Mouse (Mus musculus) embryonic facial prominence, embryonic 14.5 days (tissue): ENCODE data around the gene Myo10. TPM values are rescaled to one million over a fixed set of nuclear protein-coding genes. Genes with fewer than 3 reads are reported as not detected.

Experiments
- ATAC-seq: fragments of 200-750 bp; cut with Nextera tagmentation; 2 replicates; pipeline ENCODE4 v1.8.0; 2017; ENCODE audit warnings: low read depth, moderate number of reproducible peaks, moderate TSS enrichment
- DNase-seq: peaks from one replicate; pipeline ENCODE4 v3.0.0-alpha.2; 2015; ENCODE audit warnings: low spot score
- H3K27ac ChIP-seq: fragments of 300-500 bp; sonication (generic); replicated peaks from 2 replicates; pipeline ENCODE4 v1.5.1; 2014; ENCODE audit warnings: low read depth, mild to moderate bottlenecking, low read length, moderate library complexity
- H3K27me3 ChIP-seq: fragments of 300-500 bp; sonication (generic); replicated peaks from 2 replicates; pipeline ENCODE4 v1.6.1; 2014; ENCODE audit warnings: low read length; ENCODE audit not compliant: control insufficient read depth, insufficient read depth
- H3K36me3 ChIP-seq: fragments of 300-500 bp; sonication (generic); 2 replicates; pipeline ENCODE4 v1.6.1; 2014; ENCODE audit warnings: low read length, mixed read lengths; ENCODE audit not compliant: control insufficient read depth, insufficient read depth
- H3K4me1 ChIP-seq: fragments of 300-500 bp; sonication (generic); 2 replicates; pipeline ENCODE4 v1.6.1; 2014; ENCODE audit warnings: antibody characterized with exemption, low read length; ENCODE audit not compliant: control insufficient read depth, insufficient read depth
- H3K4me2 ChIP-seq: fragments of 300-500 bp; sonication (generic); 2 replicates; pipeline ENCODE4 v1.6.1; 2014; ENCODE audit warnings: low read depth, mild to moderate bottlenecking, low read length, moderate library complexity, mixed read lengths
- H3K4me3 ChIP-seq: fragments of 300-500 bp; sonication (generic); 2 replicates; pipeline ENCODE4 v1.5.1; 2014; ENCODE audit warnings: low read depth, mild to moderate bottlenecking, low read length
- H3K9ac ChIP-seq: fragments of 300-500 bp; sonication (generic); 2 replicates; pipeline ENCODE4 v1.6.1; 2014; ENCODE audit warnings: low read depth, mild to moderate bottlenecking, low read length, moderate library complexity, mixed read lengths
- H3K9me3 ChIP-seq: fragments of 300-500 bp; sonication (generic); 2 replicates; pipeline ENCODE4 v1.6.1; 2016; ENCODE audit warnings: low read length; ENCODE audit not compliant: control insufficient read depth
- WGBS: fragments of 180-500 bp; shearing (Covaris S2); extraction: QIAGEN DNeasy Blood & Tissue Kit; methylation state at CpG from one replicate; pipeline ENCODE4 v1.1.7; 2014; 5-methylcytosine and 5-hydroxymethylcytosine counted together
- polyA plus RNA-seq: library from polyadenylated mRNA; unstranded; fragments of >200 nt; fragmentation: Nextera tagmentation; extraction: Ambion mirVana; gene quantifications from 2 replicates; pipeline ENCODE4 v1.2.1, GENCODE M21; 2014

Gene Myo10
- polyA plus RNA-seq, 1 experiment from 2014 or later, result 41.8 TPM

GRCm38 (mm10) chr15:25720263-25720662 is 97.9 kb downstream of the Myo10 start:
- Histone ChIP-seq H3K27ac (no peak overlapping the region), H3K4me2 (no peak overlapping the region), H3K36me3 (peaks cover 23% of the 10 kb centered on the region; the same call in 1 of the 2 replicates), H3K27me3 (no peaks in the 10 kb centered on the region), H3K9me3 (no peaks in the 10 kb centered on the region), H3K4me3 (no peak overlapping the region), H3K4me1 (peaks cover 12% of the 10 kb centered on the region; the same call in 1 of the 2 replicates), H3K9ac (no peak overlapping the region)
- ATAC-seq, result no peak
- DNase-seq, result no peak
- 89% methylated on average over 6 of the region's 6 CpGs for WGBS

- no peak overlapping the region for H3K9ac ChIP-seq
- no peak overlapping the region for H3K4me3 ChIP-seq
- 33% methylated on average over 12 of the region's 12 CpGs for WGBS
- H3K9me3 ChIP-seq, result no peaks in the 10 kb centered on the region
- peak overlapping the region; percentile 46 for H3K27ac ChIP-seq
- peaks cover 45% of the 10 kb centered on the region; the same call in 1 of the 2 replicates for H3K36me3 ChIP-seq
- H3K4me1 ChIP-seq, result peaks cover 12% of the 10 kb centered on the region; the same call in 1 of the 2 replicates
- peak; percentile 72 for DNase-seq
- no peaks in the 10 kb centered on the region for H3K27me3 ChIP-seq
- H3K4me2 ChIP-seq, result no peak overlapping the region
- peak; percentile 60 for ATAC-seq
These were observed 101.2 kb downstream of the Myo10 start for GRCm38 (mm10) chr15:25723281-25724113.

- Histone ChIP-seq H3K9me3 (no peaks in the 10 kb centered on the region), H3K27ac (no peak overlapping the region), H3K4me3 (no peak overlapping the region), H3K4me2 (no peak overlapping the region), H3K27me3 (no peaks in the 10 kb centered on the region), H3K9ac (no peak overlapping the region), H3K4me1 (peaks cover 12% of the 10 kb centered on the region; the same call in 1 of the 2 replicates), H3K36me3 (peaks cover 45% of the 10 kb centered on the region; the same call in 1 of the 2 replicates)
- DNase-seq, result no peak
- ATAC-seq, result no peak
- WGBS, result 86% methylated on average over 6 of the region's 6 CpGs
These were observed 102.2 kb downstream of the Myo10 start for GRCm38 (mm10) chr15:25724549-25724948.

- peaks cover 51% of the 10 kb centered on the region for H3K36me3 ChIP-seq
- WGBS, result 84% methylated on average over 5 of the region's 5 CpGs
- DNase-seq, result no peak
These were observed 104.5 kb downstream of the Myo10 start for GRCm38 (mm10) chr15:25726814-25727213.

DNA sequence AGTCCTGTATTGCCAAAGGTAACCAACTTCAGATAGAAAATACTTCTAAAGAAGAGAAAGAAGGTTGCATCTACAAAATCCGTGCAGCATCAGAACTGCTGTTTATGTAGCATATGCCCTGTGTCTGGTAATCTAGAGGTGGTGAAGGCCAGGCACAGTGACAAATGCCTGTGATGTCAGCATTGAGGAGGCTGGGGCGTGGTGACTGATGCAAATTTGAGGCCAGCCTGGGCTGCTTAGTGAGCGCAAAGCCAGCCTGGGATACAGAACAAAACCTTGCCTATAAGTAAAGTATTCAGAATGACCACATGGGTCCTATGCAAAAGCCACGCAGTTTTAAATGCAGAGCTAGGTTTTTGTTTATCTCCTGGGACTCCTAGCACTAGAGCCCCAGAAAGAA is 106.2 kb downstream of the Myo10 start:
- Histone ChIP-seq H3K27me3 (no peaks in the 10 kb centered on the region), H3K4me2 (no peak overlapping the region), H3K9ac (no peak overlapping the region), H3K4me1 (peaks cover 5% of the 10 kb centered on the region; the same call in 1 of the 2 replicates), H3K4me3 (no peak overlapping the region), H3K36me3 (peaks cover 47% of the 10 kb centered on the region), H3K9me3 (no peaks in the 10 kb centered on the region), H3K27ac (no peak overlapping the region)
- DNase-seq, result no peak
- WGBS, result 68% methylated on average over 4 of the region's 4 CpGs
- no peak for ATAC-seq

More at GRCm38 (mm10) chr15:25726814-25727213, 104.5 kb downstream of the Myo10 start:
- H3K4me1 ChIP-seq, result peaks cover 12% of the 10 kb centered on the region; the same call in 1 of the 2 replicates
- no peak for ATAC-seq
- no peak overlapping the region for H3K4me3 ChIP-seq
- H3K27me3 ChIP-seq, result no peaks in the 10 kb centered on the region
- H3K4me2 ChIP-seq, result no peak overlapping the region
- no peaks in the 10 kb centered on the region for H3K9me3 ChIP-seq
- no peak overlapping the region for H3K9ac ChIP-seq
- no peak overlapping the region for H3K27ac ChIP-seq

GRCm38 (mm10) chr15:25731053-25731452 is 108.7 kb downstream of the Myo10 start:
- no peak overlapping the region for H3K4me3 ChIP-seq
- H3K9me3 ChIP-seq, result no peaks in the 10 kb centered on the region
- WGBS, result 48% methylated on average over 9 of the region's 9 CpGs
- H3K9ac ChIP-seq, result no peak overlapping the region
- H3K4me1 ChIP-seq, result no peaks in the 10 kb centered on the region
- DNase-seq (no peak), ATAC-seq (no peak)
- no peak overlapping the region for H3K4me2 ChIP-seq
- peaks cover 52% of the 10 kb centered on the region for H3K36me3 ChIP-seq
- no peak overlapping the region for H3K27ac ChIP-seq
- no peaks in the 10 kb centered on the region for H3K27me3 ChIP-seq

GRCm38 (mm10) chr15:25732758-25733428 is 110.6 kb downstream of the Myo10 start:
- no peak overlapping the region for H3K4me3 ChIP-seq
- no peak overlapping the region for H3K27ac ChIP-seq
- WGBS, result 80% methylated on average over 8 of the region's 8 CpGs
- peaks cover 58% of the 10 kb centered on the region for H3K36me3 ChIP-seq
- no peaks in the 10 kb centered on the region for H3K9me3 ChIP-seq
- ATAC-seq (no peak), DNase-seq (no peak)
- H3K4me2 ChIP-seq, result no peak overlapping the region
- H3K4me1 ChIP-seq, result no peaks in the 10 kb centered on the region
- H3K27me3 ChIP-seq, result no peaks in the 10 kb centered on the region
- H3K9ac ChIP-seq, result no peak overlapping the region

- ATAC-seq (no peak), DNase-seq (no peak)
- 93% methylated on average over 11 of the region's 11 CpGs for WGBS
- Histone ChIP-seq H3K36me3 (peaks cover 63% of the 10 kb centered on the region), H3K4me1 (no peaks in the 10 kb centered on the region), H3K9ac (no peak overlapping the region), H3K27me3 (no peaks in the 10 kb centered on the region), H3K4me3 (no peak overlapping the region), H3K9me3 (no peaks in the 10 kb centered on the region), H3K27ac (no peak overlapping the region), H3K4me2 (no peak overlapping the region)
These were observed 111.6 kb downstream of the Myo10 start for GRCm38 (mm10) chr15:25733739-25734430.
